Mouse (Mus musculus) lung, embryonic 15.5 days (tissue): ENCODE results near the gene P2rx1. TPM values are rescaled to one million over a fixed set of nuclear protein-coding genes. Genes with fewer than 3 reads are reported as not detected.
A peak's percentile ranks its signal among the peaks of the same experiment; 100 is the strongest.

Experiments
- ATAC-seq: fragments of 200-750 bp; cut with Nextera tagmentation; 2 replicates; pipeline ENCODE4 v1.8.0; 2017; ENCODE audit warnings: moderate number of reproducible peaks, borderline replicate concordance; ENCODE audit not compliant: low FRiP score, low TSS enrichment; ENCODE audit errors: extremely low read depth
- H3K27ac ChIP-seq: fragments of 300-500 bp; sonication (generic); 2 replicates; pipeline ENCODE4 v1.5.1; 2015; ENCODE audit warnings: moderate library complexity, mild to moderate bottlenecking, inconsistent platforms
- H3K27me3 ChIP-seq: fragments of 300-500 bp; sonication (generic); 2 replicates; pipeline ENCODE4 v1.6.1; 2015; ENCODE audit warnings: inconsistent platforms
- H3K36me3 ChIP-seq: fragments of 300-500 bp; sonication (generic); 2 replicates; pipeline ENCODE4 v1.6.1; 2015; ENCODE audit warnings: inconsistent platforms
- H3K4me1 ChIP-seq: fragments of 300-500 bp; sonication (generic); 2 replicates; pipeline ENCODE4 v1.6.1; 2015; ENCODE audit warnings: inconsistent platforms
- H3K4me2 ChIP-seq: fragments of 300-500 bp; sonication (generic); 2 replicates; pipeline ENCODE4 v1.6.1; 2015; ENCODE audit warnings: inconsistent platforms, mild to moderate bottlenecking, moderate library complexity
- H3K4me3 ChIP-seq: fragments of 300-500 bp; sonication (generic); 2 replicates; pipeline ENCODE4 v1.5.1; 2015; ENCODE audit warnings: mild to moderate bottlenecking, inconsistent platforms
- H3K9ac ChIP-seq: fragments of 300-500 bp; sonication (generic); 2 replicates; pipeline ENCODE4 v1.6.1; 2015; ENCODE audit warnings: inconsistent platforms
- H3K9me3 ChIP-seq: fragments of 300-500 bp; sonication (generic); 2 replicates; pipeline ENCODE4 v1.6.1; 2016; ENCODE audit warnings: inconsistent platforms
- WGBS: fragments of 180-500 bp; shearing (Covaris S2); methylation state at CpG from one replicate; pipeline ENCODE4 v1.1.7; 2015; 5-methylcytosine and 5-hydroxymethylcytosine counted together
- polyA plus RNA-seq: library from polyadenylated mRNA; unstranded; fragments of >200 nt; fragmentation: Nextera tagmentation; extraction: Ambion mirVana; gene quantifications from 2 replicates; pipeline ENCODE4 v1.2.1, GENCODE M21; 2015

P2rx1 gene
- polyA plus RNA-seq, 1 experiment from 2014 or later = 2.2 TPM

DNA sequence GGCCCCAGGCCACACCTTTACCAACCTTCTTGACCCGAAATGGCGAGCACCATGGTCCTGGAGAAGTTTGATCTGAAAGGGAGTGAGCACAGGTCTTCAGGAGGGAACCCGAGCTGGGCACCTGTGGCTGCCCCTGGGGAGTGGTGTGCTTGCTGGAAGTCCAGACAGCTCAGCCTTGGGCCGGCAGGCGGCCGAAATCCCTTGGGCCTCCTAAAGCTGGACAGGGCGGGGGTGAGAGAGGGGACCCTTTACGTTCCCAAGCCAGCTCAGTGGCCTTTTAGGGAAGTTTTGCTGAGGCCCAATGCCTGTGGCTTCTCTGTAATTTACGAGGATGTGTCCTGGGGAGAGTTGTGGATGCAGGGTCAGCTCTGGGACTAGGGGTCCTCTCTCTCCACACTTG, 8.2 kb upstream of the P2rx1 start:
- Histone ChIP-seq H3K4me1 (peaks cover 36% of the 10 kb centered on the region), H3K9ac (no peak overlapping the region), H3K36me3 (no peaks in the 10 kb centered on the region), H3K9me3 (no peaks in the 10 kb centered on the region), H3K27ac (no peak overlapping the region), H3K4me3 (no peak overlapping the region), H3K27me3 (no peaks in the 10 kb centered on the region), H3K4me2 (no peak overlapping the region)
- no peak for ATAC-seq
- 78% methylated on average over 9 of the region's 9 CpGs for WGBS

DNA sequence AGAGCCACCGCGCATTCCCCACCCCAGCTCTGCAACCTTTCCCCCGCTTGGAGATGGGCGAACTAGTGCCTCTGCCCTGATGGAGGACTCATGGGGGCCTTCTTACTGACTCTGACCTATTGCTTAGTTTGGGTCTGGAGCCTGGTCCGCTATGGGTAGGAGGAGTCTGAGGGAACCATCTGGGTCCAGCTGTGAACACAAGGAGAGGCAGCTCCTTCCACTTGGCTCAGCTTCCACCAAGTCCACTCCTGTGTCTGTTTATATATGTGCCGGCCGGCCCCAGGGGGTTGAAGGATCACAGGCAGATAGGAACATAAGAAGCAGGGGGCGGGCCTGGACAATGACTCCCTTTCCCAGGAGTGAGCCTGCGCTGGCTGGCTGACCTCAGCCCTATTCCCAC, 6.9 kb upstream of the P2rx1 start:
- Histone ChIP-seq H3K9me3 (no peaks in the 10 kb centered on the region), H3K27ac (peak overlapping the region; percentile 7; the same call in 1 of the 2 replicates), H3K4me2 (no peak overlapping the region), H3K36me3 (no peaks in the 10 kb centered on the region), H3K4me3 (no peak overlapping the region), H3K4me1 (peaks cover 36% of the 10 kb centered on the region), H3K9ac (no peak overlapping the region), H3K27me3 (no peaks in the 10 kb centered on the region)
- WGBS = 31% methylated on average over 9 of the region's 9 CpGs
- peak; percentile 72; the same call in 1 of the 2 replicates for ATAC-seq

DNA sequence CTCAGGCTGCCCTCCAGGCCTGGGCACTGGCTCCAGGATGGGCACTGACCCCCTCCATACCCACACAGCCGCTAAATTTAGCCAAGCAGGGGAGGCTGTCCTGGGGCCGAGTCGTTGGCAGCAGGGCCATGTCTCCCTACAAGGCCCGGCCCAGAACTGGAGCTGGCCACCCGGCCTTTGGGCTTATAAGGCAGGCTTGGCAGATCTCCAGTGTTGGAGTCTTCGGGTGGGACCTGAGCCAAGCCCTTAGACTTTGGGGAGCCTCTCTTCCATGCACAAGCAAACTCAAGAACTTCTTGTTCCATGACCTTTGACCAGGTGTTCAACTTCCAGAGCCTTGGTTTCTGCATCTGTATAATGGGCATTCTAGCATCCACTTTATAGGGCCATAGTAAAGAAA, 2.6 kb upstream of the P2rx1 start:
- WGBS = 53% methylated on average over 6 of the region's 6 CpGs
- no peak overlapping the region for H3K27ac ChIP-seq

DNA sequence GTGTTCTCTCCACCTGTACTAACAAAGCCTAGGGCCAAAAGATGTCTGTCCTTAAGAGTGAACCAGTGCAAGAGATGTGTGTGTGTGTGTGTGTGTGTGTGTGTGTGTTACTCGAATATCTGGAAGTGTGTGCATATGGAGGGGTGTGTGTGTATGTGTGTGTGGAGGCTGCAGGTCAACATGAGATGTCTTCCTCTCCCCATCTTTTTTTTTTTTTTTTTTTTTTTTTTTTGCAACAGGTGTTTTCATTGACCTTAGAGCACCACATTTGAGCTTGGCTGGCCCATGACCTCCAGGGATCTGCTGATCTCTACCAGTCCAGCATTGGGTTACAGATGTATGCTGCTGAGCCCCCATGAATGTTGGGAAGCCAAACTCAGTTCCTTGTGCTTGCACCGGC, 2.1 kb upstream of the P2rx1 start:
- Histone ChIP-seq H3K4me1 (peaks cover 28% of the 10 kb centered on the region), H3K4me2 (no peak overlapping the region), H3K9me3 (no peaks in the 10 kb centered on the region), H3K36me3 (no peaks in the 10 kb centered on the region), H3K4me3 (no peak overlapping the region), H3K27ac (no peak overlapping the region), H3K27me3 (no peaks in the 10 kb centered on the region), H3K9ac (no peak overlapping the region)
- 86% methylated on average over 2 of the region's 2 CpGs for WGBS
- ATAC-seq = no peak

More for the DNA sequence above, 2.6 kb upstream of the P2rx1 start:
- H3K4me1 ChIP-seq = peaks cover 31% of the 10 kb centered on the region
- no peak overlapping the region for H3K4me2 ChIP-seq
- no peaks in the 10 kb centered on the region for H3K27me3 ChIP-seq
- no peak overlapping the region for H3K9ac ChIP-seq
- no peaks in the 10 kb centered on the region for H3K9me3 ChIP-seq
- ATAC-seq = no peak
- no peaks in the 10 kb centered on the region for H3K36me3 ChIP-seq
- H3K4me3 ChIP-seq = no peak overlapping the region

DNA sequence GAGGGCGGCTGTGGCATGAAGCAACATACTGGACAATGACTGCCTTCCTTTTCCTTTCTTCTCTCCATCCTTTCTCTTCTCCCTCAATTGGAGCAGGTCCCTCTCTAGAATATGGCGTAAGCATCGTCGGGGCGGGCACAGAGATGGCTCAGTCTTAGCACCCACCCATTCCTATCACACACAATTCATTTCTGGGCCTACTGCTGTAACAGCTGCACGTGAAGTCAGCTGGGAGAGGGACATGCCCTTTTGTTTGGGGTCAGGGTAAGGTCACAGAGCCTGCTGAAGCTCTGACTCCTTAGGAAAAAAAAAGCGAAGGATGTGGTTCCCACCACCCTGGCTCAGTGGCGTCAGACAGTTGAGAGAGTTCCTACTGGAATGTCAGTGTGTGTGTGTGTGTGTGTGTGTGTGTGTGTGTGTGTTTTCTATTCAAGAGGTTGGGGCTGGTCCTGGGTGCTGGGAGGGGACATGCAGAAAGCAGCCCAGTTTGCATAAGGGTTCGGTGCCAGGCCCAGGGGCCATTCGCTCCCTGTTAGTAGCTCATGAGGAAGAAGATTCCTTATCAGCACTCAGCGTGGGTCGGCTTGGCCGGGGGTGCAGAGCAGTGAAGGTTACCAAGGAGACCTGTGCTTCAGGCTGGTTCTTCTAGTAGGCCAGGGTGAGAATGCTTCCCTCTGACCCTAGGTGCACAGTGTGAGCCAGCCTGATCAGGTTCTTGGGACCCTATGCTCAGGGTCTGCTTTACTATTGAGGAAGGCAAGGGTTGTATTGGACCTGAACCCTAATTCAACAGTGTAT, 1.2 kb upstream of the P2rx1 start:
- Histone ChIP-seq H3K36me3 (no peaks in the 10 kb centered on the region), H3K4me2 (no peak overlapping the region), H3K4me1 (peaks cover 18% of the 10 kb centered on the region), H3K27ac (no peak overlapping the region), H3K4me3 (no peak overlapping the region), H3K9me3 (no peaks in the 10 kb centered on the region), H3K9ac (no peak overlapping the region), H3K27me3 (no peaks in the 10 kb centered on the region)
- WGBS = 54% methylated on average over 13 of the region's 13 CpGs
- ATAC-seq = no peak

DNA sequence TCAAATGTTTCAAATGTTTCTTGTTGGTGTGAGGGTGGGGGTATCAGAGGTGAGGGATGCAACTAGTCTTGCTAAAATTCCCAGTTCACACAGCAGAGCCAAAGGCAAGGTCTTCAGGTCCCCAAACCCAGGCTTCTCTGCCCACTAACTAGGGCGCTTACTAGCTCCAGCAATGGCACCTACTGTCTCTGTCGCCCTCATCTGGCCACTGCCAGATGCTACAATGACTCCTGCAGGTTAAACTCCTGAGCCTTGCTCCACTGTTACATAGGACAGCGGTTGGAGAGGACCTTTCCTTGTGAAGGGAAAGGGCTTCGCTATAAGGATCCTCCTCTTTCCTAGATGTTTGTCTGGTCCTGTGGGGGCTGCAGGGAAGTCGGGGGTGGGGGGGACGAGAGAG, 2.1 kb downstream of the P2rx1 start:
- H3K4me1 ChIP-seq = peaks cover 16% of the 10 kb centered on the region
- 11% methylated on average over 6 of the region's 6 CpGs for WGBS
- no peak for ATAC-seq
- no peaks in the 10 kb centered on the region for H3K36me3 ChIP-seq
- H3K4me2 ChIP-seq = no peak overlapping the region
- H3K27ac ChIP-seq = no peak overlapping the region
- H3K27me3 ChIP-seq = no peaks in the 10 kb centered on the region
- H3K9me3 ChIP-seq = no peaks in the 10 kb centered on the region
- no peak overlapping the region for H3K4me3 ChIP-seq
- no peak overlapping the region for H3K9ac ChIP-seq

DNA sequence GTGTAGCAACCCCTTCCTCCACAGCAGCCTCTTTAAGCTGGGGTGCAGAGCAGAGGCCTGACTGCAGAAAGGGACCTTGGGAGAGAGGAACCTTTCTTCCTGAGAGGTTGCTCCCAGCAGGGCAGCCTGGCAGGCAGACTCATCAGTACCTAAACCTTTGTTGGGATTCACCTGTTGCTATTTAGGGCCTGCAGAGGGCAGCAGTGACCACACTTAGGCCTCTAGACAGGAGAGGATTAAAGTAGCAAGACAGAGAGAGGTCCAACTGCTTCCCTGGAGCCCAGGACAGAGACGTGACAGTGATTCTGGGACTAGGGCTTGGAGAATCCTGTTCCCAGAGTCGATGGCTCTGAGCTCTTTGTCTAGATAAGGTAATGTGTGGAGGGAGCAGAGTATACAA, 7.5 kb downstream of the P2rx1 start:
- Histone ChIP-seq H3K9ac (no peak overlapping the region), H3K27ac (no peak overlapping the region), H3K4me3 (no peak overlapping the region), H3K27me3 (peaks cover 7% of the 10 kb centered on the region; the same call in 1 of the 2 replicates), H3K9me3 (no peaks in the 10 kb centered on the region), H3K4me1 (peaks cover 14% of the 10 kb centered on the region; the same call in 1 of the 2 replicates), H3K36me3 (no peaks in the 10 kb centered on the region), H3K4me2 (no peak overlapping the region)
- peak; percentile 58; the same call in 1 of the 2 replicates for ATAC-seq
- WGBS = 9% methylated on average over 2 of the region's 2 CpGs

DNA sequence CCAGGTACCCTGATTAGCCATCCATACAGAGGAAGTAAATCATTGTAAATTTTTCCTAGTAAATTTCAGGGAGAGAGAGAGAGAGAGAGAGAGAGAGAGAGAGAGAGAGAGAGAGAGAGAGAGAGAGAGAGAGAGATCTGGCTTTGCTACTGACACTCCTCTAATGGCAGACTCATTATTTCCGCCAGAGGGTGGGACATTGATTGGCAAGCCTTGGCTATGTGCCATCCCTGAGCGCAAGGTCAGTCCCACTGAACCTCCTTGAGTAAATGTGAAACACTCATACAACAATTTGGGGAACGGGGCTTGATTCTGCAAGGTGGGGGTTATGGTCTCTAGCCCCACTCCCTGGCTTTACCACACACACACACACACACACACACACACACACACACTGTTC, 8.2 kb downstream of the P2rx1 start:
- no peak for ATAC-seq
- Histone ChIP-seq H3K36me3 (no peaks in the 10 kb centered on the region), H3K27me3 (peaks cover 7% of the 10 kb centered on the region; the same call in 1 of the 2 replicates), H3K9ac (no peak overlapping the region), H3K4me3 (no peak overlapping the region), H3K4me1 (peaks cover 14% of the 10 kb centered on the region; the same call in 1 of the 2 replicates), H3K9me3 (no peaks in the 10 kb centered on the region), H3K4me2 (no peak overlapping the region), H3K27ac (no peak overlapping the region)
- 58% methylated on average over 3 of the region's 3 CpGs for WGBS

DNA sequence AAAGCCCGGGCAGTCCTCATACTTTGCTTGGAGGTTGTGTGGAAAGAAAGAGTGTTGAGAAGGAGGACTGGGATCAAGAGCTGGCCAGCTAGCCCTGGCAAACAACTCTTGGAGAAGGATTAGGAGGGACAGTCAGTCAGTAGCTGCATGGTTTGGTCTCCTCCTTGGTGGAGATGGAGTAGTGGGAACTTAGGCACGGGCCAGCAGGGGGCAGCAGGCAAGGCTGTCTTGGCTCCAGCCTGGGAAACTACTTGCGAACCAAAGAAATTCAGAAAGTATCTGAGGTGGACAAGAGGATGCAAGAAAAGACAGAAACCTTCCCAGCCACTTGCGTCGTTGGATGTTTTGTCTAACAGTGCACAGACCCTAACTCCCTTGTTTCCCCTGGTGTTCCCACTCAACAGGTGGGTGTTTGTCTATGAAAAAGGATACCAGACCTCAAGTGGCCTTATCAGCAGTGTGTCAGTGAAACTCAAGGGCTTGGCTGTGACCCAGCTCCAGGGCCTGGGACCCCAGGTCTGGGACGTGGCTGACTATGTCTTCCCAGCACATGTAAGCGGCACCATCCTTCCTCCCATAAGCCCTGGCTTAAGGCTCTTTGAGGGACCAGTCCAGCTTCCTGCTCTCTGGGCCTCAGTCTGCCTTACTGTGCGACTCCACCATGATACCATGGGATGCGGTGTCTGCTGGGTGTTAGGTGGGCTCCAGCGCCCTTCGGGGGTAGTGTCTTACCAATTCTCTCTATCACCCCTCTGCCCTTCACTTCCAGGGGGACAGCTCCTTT, 9.0 kb downstream of the P2rx1 start:
- H3K4me3 ChIP-seq = no peak overlapping the region
- peaks cover 14% of the 10 kb centered on the region; the same call in 1 of the 2 replicates for H3K4me1 ChIP-seq
- no peak overlapping the region for H3K4me2 ChIP-seq
- no peaks in the 10 kb centered on the region for H3K36me3 ChIP-seq
- H3K9ac ChIP-seq = no peak overlapping the region
- ATAC-seq = no peak
- no peak overlapping the region for H3K27ac ChIP-seq
- H3K9me3 ChIP-seq = no peaks in the 10 kb centered on the region
- peaks cover 7% of the 10 kb centered on the region; the same call in 1 of the 2 replicates for H3K27me3 ChIP-seq
- 48% methylated on average over 11 of the region's 11 CpGs for WGBS

DNA sequence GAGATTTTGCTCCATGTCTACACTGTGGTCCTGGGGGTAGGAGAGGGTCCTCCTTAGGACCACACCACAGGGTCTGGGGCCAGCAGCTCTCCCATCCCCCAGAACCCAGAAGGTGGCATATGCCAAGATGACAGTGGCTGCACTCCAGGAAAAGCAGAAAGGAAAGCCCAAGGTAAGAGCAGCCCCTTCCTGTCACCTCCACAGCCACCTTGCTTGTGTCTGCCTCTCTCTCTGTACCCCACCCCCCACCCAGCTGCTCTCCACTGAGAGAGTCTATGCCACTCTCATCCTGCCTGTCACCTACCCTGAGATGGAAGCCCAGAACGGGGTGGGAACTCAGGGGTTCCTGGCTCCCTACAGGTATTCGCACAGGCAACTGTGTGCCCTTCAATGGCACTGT, 9.9 kb downstream of the P2rx1 start:
- Histone ChIP-seq H3K27me3 (peaks cover 7% of the 10 kb centered on the region; the same call in 1 of the 2 replicates), H3K9ac (no peak overlapping the region), H3K4me2 (no peak overlapping the region), H3K27ac (no peak overlapping the region), H3K4me3 (no peak overlapping the region), H3K4me1 (peaks cover 14% of the 10 kb centered on the region; the same call in 1 of the 2 replicates), H3K36me3 (no peaks in the 10 kb centered on the region), H3K9me3 (no peaks in the 10 kb centered on the region)
- 55% methylated on average over 2 of the region's 2 CpGs for WGBS
- no peak for ATAC-seq

DNA sequence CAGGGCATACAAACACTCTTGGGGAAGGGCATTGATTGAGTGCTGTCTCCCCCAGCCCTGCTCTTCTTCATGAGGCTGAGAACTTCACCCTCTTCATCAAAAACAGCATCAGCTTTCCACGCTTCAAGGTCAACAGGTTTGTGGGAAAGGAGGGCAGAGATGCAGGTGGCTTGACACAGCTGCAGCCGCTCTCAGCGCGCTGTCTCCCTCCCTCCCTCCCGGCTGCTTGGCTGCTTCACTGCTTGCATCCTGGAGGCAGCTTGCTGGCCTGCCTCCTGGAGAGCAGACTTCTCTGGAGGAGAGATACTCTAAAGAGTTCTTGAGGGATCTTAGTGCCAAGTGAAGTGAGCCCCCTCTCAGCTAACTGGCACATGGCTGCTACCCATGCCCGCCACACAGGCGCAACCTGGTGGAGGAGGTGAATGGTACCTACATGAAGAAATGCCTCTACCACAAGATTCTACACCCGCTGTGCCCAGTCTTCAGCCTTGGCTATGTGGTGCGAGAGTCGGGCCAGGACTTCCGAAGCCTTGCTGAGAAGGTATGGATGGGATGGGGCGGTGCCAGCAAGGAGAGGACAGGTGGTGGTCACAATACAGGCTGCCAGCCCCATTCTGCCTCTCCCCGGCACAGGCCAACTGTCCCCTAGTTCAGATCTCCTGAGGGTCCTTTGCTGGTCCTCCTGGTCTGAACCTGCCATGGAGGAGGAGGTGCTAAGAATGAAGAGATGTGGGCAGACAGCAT, 10.8 kb downstream of the P2rx1 start:
- no peak overlapping the region for H3K9ac ChIP-seq
- ATAC-seq = no peak
- no peak overlapping the region for H3K4me2 ChIP-seq
- peaks cover 16% of the 10 kb centered on the region for H3K4me1 ChIP-seq
- no peak overlapping the region for H3K4me3 ChIP-seq
- H3K27me3 ChIP-seq = peaks cover 7% of the 10 kb centered on the region; the same call in 1 of the 2 replicates
- H3K27ac ChIP-seq = no peak overlapping the region
- no peaks in the 10 kb centered on the region for H3K36me3 ChIP-seq
- WGBS = 48% methylated on average over 13 of the region's 13 CpGs
- H3K9me3 ChIP-seq = no peaks in the 10 kb centered on the region
